Comparison of ENCODE assay signal across 8 mouse cellular contexts in the genomic region with DNA sequence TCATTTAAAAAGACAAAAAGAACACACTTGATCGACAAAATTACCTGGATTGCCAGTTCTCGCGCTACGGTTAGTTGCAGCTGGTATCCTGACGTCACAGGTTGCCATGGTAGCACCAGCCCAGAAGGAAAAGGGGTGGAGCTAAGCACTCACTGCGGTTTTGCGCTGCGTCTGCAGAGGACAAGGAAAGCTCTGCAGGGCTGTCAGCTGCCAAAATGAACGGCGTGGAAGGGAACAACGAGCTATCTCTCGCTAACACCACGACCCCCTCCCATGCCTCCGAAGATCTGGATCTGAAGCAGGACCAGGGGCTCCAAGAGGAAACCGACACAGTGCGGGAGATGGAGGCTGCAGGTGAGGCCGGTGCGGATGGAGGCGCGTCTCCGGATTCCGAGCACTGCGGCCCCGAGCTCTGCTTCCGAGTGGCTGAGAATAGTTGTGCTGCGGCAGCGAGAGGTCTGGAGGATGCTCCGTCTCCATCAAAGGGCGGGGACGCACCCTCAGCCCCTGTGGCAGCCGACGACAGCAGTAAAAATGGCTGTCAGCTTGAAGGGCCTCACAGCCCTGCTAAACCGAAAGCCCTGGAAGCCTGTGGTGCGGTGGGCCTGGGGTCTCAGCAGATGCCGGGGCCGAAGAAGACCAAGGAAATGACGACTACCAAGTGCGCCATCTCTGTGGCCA. TPM values are rescaled to one million over a fixed set of nuclear protein-coding genes. Genes with fewer than 3 reads are reported as not detected.
DNase-seq lines count a peak whose midpoint lies in the region; ATAC-seq lines count a peak whose summit lies in the region.

Gene Tspyl4, plus strand, starts transcription at position 144 of the 681 bp plus-strand sequence.

- intact Hi-C loops in gastrocnemius, postnatal 36 days (cut with DNase I): no loop called here
- intact Hi-C loops in left cerebral cortex, postnatal 14 days (cut with DNase I): loop anchor here (2.0 kb wide), 1 partner anchor 15 kb away; the partner anchor contains the start of gene Tspyl1

- H3K9ac ChIP-seq in intestine, embryonic 15.5 days: peak within 1 kb of the TSS; percentile 61

- 0 out of 2 replicates have a peak, but pooled peaks cover 4% of the 10 kb centered on the region for H3K4me1 ChIP-seq in intestine, embryonic 15.5 days (replicated peaks)

- DNase-seq in adrenal gland, postnatal 10 days: peak; percentile 93
- DNase-seq in embryo, embryonic 9.5 days (ENCODE audit: extremely low spot score): peak; percentile 89
- peak; percentile 77 to 84 for DNase-seq in gastrocnemius, postnatal 36 days
- DNase-seq in left cerebral cortex, postnatal 14 days (ENCODE audit: low spot score in 2 of 2): peak; percentile 96 to 97
- DNase-seq in right cerebral cortex, postnatal 14 days: peak; percentile 93
- DNase-seq in urinary bladder, postnatal 25 days (ENCODE audit: low spot score): peak; percentile 86

- no peaks in the 10 kb centered on the region for H3K36me3 ChIP-seq in intestine, embryonic 15.5 days

- no peaks in the 10 kb centered on the region for H3K9me3 ChIP-seq in intestine, embryonic 15.5 days

- H3K4me3 ChIP-seq in intestine, embryonic 15.5 days (replicated peaks): peak within 1 kb of the TSS; percentile 63

- under 1% methylated on average over 38 of the region's 38 CpGs for WGBS in intestine, embryonic 15.5 days

- ATAC-seq in intestine, embryonic 15.5 days: peak; percentile 99
- peak; percentile 99 for ATAC-seq in megakaryocyte-erythroid progenitor cell, adult 5-6 weeks (replicated peaks; ENCODE audit: low FRiP score, low TSS enrichment, poor library complexity, severe bottlenecking)

- no peaks in the 10 kb centered on the region for H3K27me3 ChIP-seq in intestine, embryonic 15.5 days (replicated peaks)

- H3K4me2 ChIP-seq in intestine, embryonic 15.5 days (replicated peaks): peak within 1 kb of the TSS; percentile 90

- peak within 1 kb of the TSS; percentile 42; the same call in 1 of the 2 replicates for H3K27ac ChIP-seq in intestine, embryonic 15.5 days

RNA-seq across cellular contexts. Expression of gene Tspyl4, which starts in this region (rescaled TPM):
- total RNA-seq in adrenal gland, postnatal 10 days (2021): 10 to 100 TPM; 15.6 to 18.5 TPM
- total RNA-seq in gastrocnemius, postnatal 36 days (2021): 1 to 10 TPM in 1 of 2 experiments, under 1 TPM in 1; 0.99 to 1.3 TPM
- 14.2 and 18.8 TPM in 2 replicates for polyA plus RNA-seq in intestine, embryonic 15.5 days (2015; fragmentation: Nextera tagmentation; extraction: Ambion mirVana)
- 100 to 1,000 TPM; 351 TPM for total RNA-seq in left cerebral cortex, postnatal 14 days (2021)
- total RNA-seq in megakaryocyte-erythroid progenitor cell, adult 5-6 weeks (2014; fragmentation: Nextera tagmentation): 0.57 and 1.3 TPM in 2 replicates
- total RNA-seq in megakaryocyte-erythroid progenitor cell, adult 5-6 weeks (2017): 0.91 and 1.4 TPM in 2 replicates

Comparison
In these comparisons a context has a peak if more than half of its experiments do, and no peak if none do; other contexts are left out.
1. Peak in every context shown above with its lines: DNase-seq, ATAC-seq, H3K4me3 ChIP-seq and H3K27ac ChIP-seq.
2. RNA of gene Tspyl4 (total RNA-seq): 351 TPM in left cerebral cortex, postnatal 14 days; 15.6 to 18.5 TPM in adrenal gland, postnatal 10 days, 0.57 to 1.4 TPM in megakaryocyte-erythroid progenitor cell, adult 5-6 weeks and 0.99 to 1.3 TPM in gastrocnemius, postnatal 36 days; every median in the first group is over 10 times any median in the second.